Mouse (Mus musculus): ENCODE data around the gene Gtpbp3.

GRCm38 (mm10) chr8:71526272-71526671 lies 38.4 kb downstream of the Gtpbp3 start:
- TF ChIP-seq CTCF (IDR thresholded peaks at IDR 0.05; ENCODE audit: extremely low read depth, insufficient read depth, low read length) (no peak), POLR2A (IDR thresholded peaks at IDR 0.05; ENCODE audit: extremely low read depth, insufficient read depth, low read length) (no peak)

Measured in cortical plate, adult 2 months (tissue).